Mouse (Mus musculus) limb, embryonic 11.5 days (tissue): ENCODE data around the gene Usp39. TPM values are rescaled to one million over a fixed set of nuclear protein-coding genes. Genes with fewer than 3 reads are reported as not detected.

ENCODE experiments used
- ATAC-seq: fragments of 200-750 bp; cut with Nextera tagmentation; 2 replicates; pipeline ENCODE4 v1.8.0; 2017; ENCODE audit warnings: low read depth; ENCODE audit not compliant: insufficient number of reproducible peaks, low FRiP score, low TSS enrichment
- DNase-seq: peaks from one replicate; pipeline ENCODE4 v3.0.0-alpha.2; 2015; ENCODE audit warnings: low spot score
- H3K27ac ChIP-seq: fragments of 300-500 bp; sonication (generic); replicated peaks from 2 replicates; pipeline ENCODE4 v1.5.1; 2014; ENCODE audit warnings: low read depth, mild to moderate bottlenecking, low read length
- H3K27me3 ChIP-seq: fragments of 300-500 bp; sonication (generic); 2 replicates; pipeline ENCODE4 v1.6.1; 2014; ENCODE audit warnings: mild to moderate bottlenecking, low read length, mixed read lengths; ENCODE audit not compliant: control insufficient read depth, insufficient read depth
- H3K36me3 ChIP-seq: fragments of 300-500 bp; sonication (generic); 2 replicates; pipeline ENCODE4 v1.6.1; 2014; ENCODE audit warnings: mild to moderate bottlenecking, low read length, moderate library complexity, mixed read lengths; ENCODE audit not compliant: control insufficient read depth, insufficient read depth
- H3K4me1 ChIP-seq: fragments of 300-500 bp; sonication (generic); 2 replicates; pipeline ENCODE4 v1.6.1; 2014; ENCODE audit warnings: low read length, mixed read lengths; ENCODE audit not compliant: control insufficient read depth, insufficient read depth
- H3K4me2 ChIP-seq: fragments of 300-500 bp; sonication (generic); 2 replicates; pipeline ENCODE4 v1.6.1; 2014; ENCODE audit warnings: low read depth, mild to moderate bottlenecking, moderate library complexity; ENCODE audit not compliant: severe bottlenecking
- H3K4me3 ChIP-seq: fragments of 300-500 bp; sonication (generic); 2 replicates; pipeline ENCODE4 v1.5.1; 2014; ENCODE audit warnings: low read depth, low read length
- H3K9ac ChIP-seq: fragments of 300-500 bp; sonication (generic); 2 replicates; pipeline ENCODE4 v1.6.1; 2014; ENCODE audit warnings: mild to moderate bottlenecking, low read length
- H3K9me3 ChIP-seq: fragments of 300-500 bp; sonication (generic); 2 replicates; pipeline ENCODE4 v1.6.1; 2016; ENCODE audit warnings: low read length; ENCODE audit not compliant: control insufficient read depth
- WGBS: fragments of 180-500 bp; shearing (Covaris S2); extraction: QIAGEN DNeasy Blood & Tissue Kit; methylation state at CpG from one replicate; pipeline ENCODE4 v1.1.7; 2014; 5-methylcytosine and 5-hydroxymethylcytosine counted together
- polyA plus RNA-seq: library from polyadenylated mRNA; unstranded; fragments of >200 nt; fragmentation: Nextera tagmentation; extraction: Ambion mirVana; gene quantifications from 2 replicates; pipeline ENCODE4 v1.2.1, GENCODE M21; 2014

The Usp39 gene
- polyA plus RNA-seq, 1 experiment from 2014 or later: 101 TPM

DNA sequence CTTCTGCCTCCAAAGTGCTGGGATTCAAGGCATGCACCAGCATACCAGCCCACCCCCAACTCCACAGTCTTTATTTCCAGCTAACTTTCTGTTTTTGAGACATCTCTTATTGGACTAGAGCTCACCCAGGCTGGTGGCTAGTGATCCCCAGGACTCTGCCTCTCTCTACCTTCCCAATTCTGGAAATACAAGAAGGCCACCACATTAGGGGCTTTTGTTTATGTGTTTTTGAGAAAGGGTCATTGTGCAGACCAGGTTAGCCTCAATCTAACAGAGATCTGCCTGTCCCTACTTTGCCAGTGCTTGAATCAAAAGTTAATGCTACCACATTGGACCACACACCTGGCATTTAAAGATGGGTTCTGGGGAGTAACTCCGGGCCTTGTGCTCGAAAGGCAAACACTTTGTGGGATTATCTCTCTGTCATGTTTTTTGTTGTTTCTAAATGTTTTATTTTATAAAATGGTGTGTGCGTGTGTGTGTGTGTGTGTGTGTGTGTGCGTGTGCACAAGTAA lies 22.5 kb upstream of the Usp39 start:
- Histone ChIP-seq H3K36me3 (no peaks in the 10 kb centered on the region), H3K9me3 (no peaks in the 10 kb centered on the region), H3K27me3 (no peaks in the 10 kb centered on the region), H3K9ac (no peak overlapping the region), H3K27ac (no peak overlapping the region), H3K4me1 (no peaks in the 10 kb centered on the region), H3K4me2 (no peak overlapping the region), H3K4me3 (no peak overlapping the region)
- no peak for ATAC-seq
- WGBS: 90% methylated on average over 3 of the region's 4 CpGs
- DNase-seq: no peak

- DNase-seq: no peak
- 75% methylated on average over 4 of the region's 4 CpGs for WGBS
- Histone ChIP-seq H3K9me3 (no peaks in the 10 kb centered on the region), H3K4me1 (no peaks in the 10 kb centered on the region), H3K27ac (no peak within 1 kb of the TSS), H3K4me2 (no peak within 1 kb of the TSS), H3K36me3 (no peaks in the 10 kb centered on the region), H3K4me3 (no peak within 1 kb of the TSS), H3K27me3 (no peaks in the 10 kb centered on the region), H3K9ac (no peak within 1 kb of the TSS)
- no peak for ATAC-seq
Measured at GRCm38 (mm10) chr6:72366844-72367443, 22.0 kb upstream of the Usp39 start, which contains the start of gene Rnf181. TSS of gene Rnf181 (minus strand) at chr6:72366956.

DNA sequence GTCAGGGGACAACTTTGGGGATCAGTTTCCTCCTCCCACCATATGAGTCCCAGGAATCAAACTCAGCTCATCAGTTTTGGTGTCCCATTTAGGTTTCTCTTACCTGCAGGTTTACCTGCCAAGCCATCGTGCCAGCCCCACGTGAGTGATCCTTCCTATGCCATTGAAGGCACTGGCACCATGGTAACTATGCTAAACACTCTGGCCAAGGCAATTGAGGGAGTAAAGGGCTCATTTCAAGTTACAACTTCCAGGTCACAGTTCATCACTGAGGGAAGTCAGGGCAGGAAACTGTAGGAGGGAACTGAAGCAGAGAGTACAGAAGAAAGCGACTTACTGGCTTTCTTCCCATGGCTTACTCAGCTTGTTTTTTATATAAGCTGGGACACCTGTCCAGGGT lies 21.3 kb upstream of the Usp39 start:
- Histone ChIP-seq H3K9me3 (no peaks in the 10 kb centered on the region), H3K36me3 (no peaks in the 10 kb centered on the region), H3K4me1 (no peaks in the 10 kb centered on the region; the same call in 1 of the 2 replicates), H3K9ac (no peak overlapping the region), H3K27ac (no peak overlapping the region), H3K4me2 (no peak overlapping the region), H3K27me3 (no peaks in the 10 kb centered on the region), H3K4me3 (no peak overlapping the region)
- 70% methylated on average over 3 of the region's 3 CpGs for WGBS
- DNase-seq (no peak), ATAC-seq (no peak)

DNA sequence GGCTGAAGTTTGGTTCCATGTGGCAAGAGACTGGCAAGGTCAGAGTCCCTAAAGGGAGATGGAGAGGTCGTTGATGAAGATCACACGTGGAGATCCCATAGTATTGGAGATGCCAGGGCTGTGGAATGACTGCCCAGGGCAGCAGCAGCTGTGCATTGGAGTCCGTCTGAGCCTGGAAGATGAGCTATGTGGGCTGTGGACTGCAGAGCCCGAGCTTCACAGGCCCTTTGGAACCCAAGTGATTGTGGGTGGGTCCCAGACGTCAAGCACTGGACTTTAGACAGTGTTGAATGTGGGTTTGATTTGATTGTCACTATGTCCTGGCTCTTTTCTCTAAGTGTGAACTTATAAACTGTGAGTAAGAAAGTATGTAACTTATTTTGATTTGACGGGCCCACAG lies 20.0 kb upstream of the Usp39 start:
- no peak overlapping the region for H3K27ac ChIP-seq
- no peak overlapping the region for H3K4me3 ChIP-seq
- no peaks in the 10 kb centered on the region for H3K27me3 ChIP-seq
- no peaks in the 10 kb centered on the region for H3K9me3 ChIP-seq
- 74% methylated on average over 6 of the region's 6 CpGs for WGBS
- no peak overlapping the region for H3K9ac ChIP-seq
- peaks cover 2% of the 10 kb centered on the region; the same call in 1 of the 2 replicates for H3K36me3 ChIP-seq
- DNase-seq: no peak
- no peak for ATAC-seq
- H3K4me1 ChIP-seq: no peaks in the 10 kb centered on the region; the same call in 1 of the 2 replicates
- H3K4me2 ChIP-seq: no peak overlapping the region

DNA sequence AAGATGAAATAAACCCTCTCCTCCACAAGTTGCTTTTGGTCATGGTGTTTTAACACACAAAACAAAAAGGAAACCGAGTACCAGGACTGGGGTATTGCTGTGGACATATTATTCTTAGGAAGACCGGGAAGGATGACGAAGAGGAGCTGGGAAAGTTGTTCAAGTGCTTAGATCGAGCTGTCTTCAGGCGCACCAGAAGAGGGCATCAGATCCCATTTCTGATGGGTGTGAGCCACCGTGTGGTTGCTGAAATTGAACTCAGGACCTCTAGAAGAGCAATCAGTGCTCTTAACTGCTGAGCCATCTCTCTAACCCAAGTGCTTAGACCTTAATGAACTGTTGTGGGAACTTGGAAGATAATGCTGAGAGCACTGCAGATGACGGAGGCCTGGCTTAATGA lies 19.0 kb upstream of the Usp39 start:
- ATAC-seq (no peak), DNase-seq (no peak)
- H3K36me3 ChIP-seq: peaks cover 5% of the 10 kb centered on the region; the same call in 1 of the 2 replicates
- H3K4me2 ChIP-seq: no peak overlapping the region
- no peak overlapping the region for H3K4me3 ChIP-seq
- H3K27me3 ChIP-seq: no peaks in the 10 kb centered on the region
- H3K9me3 ChIP-seq: no peaks in the 10 kb centered on the region
- 49% methylated on average over 7 of the region's 7 CpGs for WGBS
- no peak overlapping the region for H3K9ac ChIP-seq
- H3K4me1 ChIP-seq: no peaks in the 10 kb centered on the region; the same call in 1 of the 2 replicates
- H3K27ac ChIP-seq: no peak overlapping the region

DNA sequence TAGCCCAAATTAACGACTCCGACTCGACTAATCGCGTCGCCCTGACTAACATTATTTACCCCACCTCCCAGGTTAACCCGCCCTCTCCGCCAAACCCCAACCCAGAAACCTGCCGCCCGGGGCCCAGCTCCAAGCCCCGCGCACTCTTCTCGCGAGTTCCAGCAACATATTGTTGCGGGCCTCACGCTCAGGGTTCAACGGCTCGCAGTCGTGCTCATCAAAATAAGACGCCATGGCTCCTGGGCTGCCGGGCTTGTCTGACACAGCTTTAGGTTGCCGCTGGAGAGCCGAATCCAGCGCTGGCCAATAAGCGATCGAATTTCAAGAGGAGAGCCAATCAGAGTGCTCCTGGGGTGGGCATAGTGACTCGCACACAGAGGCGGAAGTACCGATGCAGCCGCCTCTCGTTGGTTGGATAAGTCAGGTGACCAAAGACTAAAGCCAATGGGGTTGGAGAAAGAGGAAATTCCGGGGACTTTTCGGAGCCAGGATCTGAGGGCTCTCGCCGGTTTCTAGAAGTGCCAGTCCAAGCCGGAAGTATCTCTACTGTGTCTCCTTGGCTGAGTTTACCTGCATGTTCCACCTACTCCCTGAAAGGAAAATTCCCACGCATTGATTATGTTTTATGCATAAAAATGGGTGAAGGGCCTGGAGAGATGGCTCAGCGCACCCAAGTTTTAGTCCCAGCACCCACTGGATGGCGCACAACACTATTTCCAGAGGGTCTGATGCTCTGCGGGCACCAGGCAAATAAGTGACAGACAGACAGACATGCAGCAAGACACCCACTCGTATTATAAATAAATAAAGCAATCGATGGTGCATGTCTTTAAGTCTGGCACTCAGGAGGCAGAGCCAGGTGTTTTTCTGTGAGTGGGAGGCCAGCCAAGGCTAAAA lies 17.4 kb upstream of the Usp39 start:
- no peaks in the 10 kb centered on the region; the same call in 1 of the 2 replicates for H3K4me1 ChIP-seq
- ATAC-seq (peak; percentile 98), DNase-seq (peak; percentile 93)
- peak overlapping the region; percentile 76 for H3K4me2 ChIP-seq
- no peaks in the 10 kb centered on the region for H3K27me3 ChIP-seq
- peaks cover 5% of the 10 kb centered on the region; the same call in 1 of the 2 replicates for H3K36me3 ChIP-seq
- under 1% methylated on average over 42 of the region's 42 CpGs for WGBS
- no peaks in the 10 kb centered on the region for H3K9me3 ChIP-seq
- H3K4me3 ChIP-seq: peak overlapping the region; percentile 72
- peak overlapping the region; percentile 67 for H3K9ac ChIP-seq
- H3K27ac ChIP-seq: no peak overlapping the region

- DNase-seq (no peak), ATAC-seq (no peak)
- no peaks in the 10 kb centered on the region for H3K9me3 ChIP-seq
- 68% methylated on average over 5 of the region's 5 CpGs for WGBS
- no peaks in the 10 kb centered on the region for H3K27me3 ChIP-seq
- no peak overlapping the region for H3K27ac ChIP-seq
- H3K4me3 ChIP-seq: no peak overlapping the region; the same call in 1 of the 2 replicates
- H3K9ac ChIP-seq: no peak overlapping the region
- H3K36me3 ChIP-seq: peaks cover 5% of the 10 kb centered on the region; the same call in 1 of the 2 replicates
- no peaks in the 10 kb centered on the region; the same call in 1 of the 2 replicates for H3K4me1 ChIP-seq
- peak overlapping the region; percentile 76 for H3K4me2 ChIP-seq
Measured at GRCm38 (mm10) chr6:72361121-72361551, 16.2 kb upstream of the Usp39 start.

DNA sequence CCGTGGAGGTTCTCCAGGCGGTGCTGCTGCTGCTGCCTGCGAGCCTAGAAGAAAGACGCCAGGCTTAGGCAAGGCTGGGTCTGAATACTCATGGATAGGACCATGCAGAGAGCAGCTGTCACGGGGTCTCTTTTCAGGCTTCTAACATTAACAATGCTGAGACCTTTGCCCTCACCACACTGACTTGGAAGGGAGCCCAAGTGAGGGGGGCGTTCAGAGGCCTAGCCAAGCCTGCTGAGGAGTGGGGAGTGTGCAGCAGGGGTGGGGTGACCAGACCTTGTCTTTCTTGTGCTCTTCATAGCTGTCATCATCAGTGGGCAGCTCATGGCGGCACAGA lies 15.6 kb upstream of the Usp39 start:
- Histone ChIP-seq H3K36me3 (peaks cover 5% of the 10 kb centered on the region; the same call in 1 of the 2 replicates), H3K4me1 (no peaks in the 10 kb centered on the region; the same call in 1 of the 2 replicates), H3K9ac (no peak overlapping the region), H3K4me3 (no peak overlapping the region), H3K4me2 (no peak overlapping the region), H3K27me3 (no peaks in the 10 kb centered on the region), H3K27ac (no peak overlapping the region), H3K9me3 (no peaks in the 10 kb centered on the region)
- ATAC-seq: no peak
- DNase-seq: no peak
- 82% methylated on average over 7 of the region's 7 CpGs for WGBS
